Mouse (Mus musculus): ENCODE measurements at regions not wholly inside any gene's neighbourhood (a gene's known extent, or its start where the extent isn't known, plus 50 kb on each side); places are given as distances from the start of the nearest gene placed in this dataset.

- Histone ChIP-seq H3K4me1 (ENCODE audit: control insufficient read depth, insufficient read depth, low read length) (no peaks in the 10 kb centered on the region), H3K27ac (ENCODE audit: insufficient read depth, low read length) (no peak overlapping the region), H3K4me3 (ENCODE audit: insufficient read depth, low read length) (no peak overlapping the region)
- no peak for TF ChIP-seq CTCF (IDR thresholded peaks at IDR 0.05; ENCODE audit: borderline replicate concordance, insufficient read depth, low read length)
- TF ChIP-seq POLR2A (IDR thresholded peaks at IDR 0.05; ENCODE audit: low read depth, low read length): no peak
Measured at GRCm38 (mm10) chr5:106366006-106366405, 92.0 kb downstream of the Barhl2 start.

GRCm38 (mm10) chr5:106365094-106365493 lies 92.9 kb downstream of the Barhl2 start:
- Histone ChIP-seq H3K4me3 (ENCODE audit: insufficient read depth, low read length) (no peak overlapping the region), H3K27ac (ENCODE audit: insufficient read depth, low read length) (no peak overlapping the region), H3K4me1 (ENCODE audit: control insufficient read depth, insufficient read depth, low read length) (no peaks in the 10 kb centered on the region)
- TF ChIP-seq CTCF (IDR thresholded peaks at IDR 0.05; ENCODE audit: borderline replicate concordance, insufficient read depth, low read length) (no peak), POLR2A (IDR thresholded peaks at IDR 0.05; ENCODE audit: low read depth, low read length) (no peak)

DNA sequence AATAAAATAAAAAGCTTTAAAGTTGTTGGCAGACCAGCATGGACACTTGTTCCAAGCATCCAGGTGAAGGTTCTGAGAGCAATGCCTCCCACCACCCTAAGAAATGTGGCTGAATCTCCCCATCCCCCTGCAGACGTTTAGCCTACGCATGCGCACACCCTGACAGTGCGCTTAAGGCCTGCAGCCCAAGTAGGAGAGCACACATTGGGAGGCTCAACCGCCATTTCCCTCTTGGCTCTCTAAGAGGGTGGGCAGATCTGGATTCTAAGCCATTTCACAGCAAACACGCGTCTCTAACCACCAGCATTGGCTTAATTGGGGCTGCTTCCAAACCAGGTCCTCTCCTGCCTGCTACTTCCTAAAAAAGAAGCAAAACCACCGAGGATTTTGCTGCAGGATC lies 106.6 kb downstream of the Barhl2 start:
- Histone ChIP-seq H3K27ac (ENCODE audit: insufficient read depth, low read length) (no peak overlapping the region), H3K4me3 (ENCODE audit: insufficient read depth, low read length) (no peak overlapping the region), H3K4me1 (ENCODE audit: control insufficient read depth, insufficient read depth, low read length) (no peaks in the 10 kb centered on the region)
- no peak for TF ChIP-seq CTCF (IDR thresholded peaks at IDR 0.05; ENCODE audit: borderline replicate concordance, insufficient read depth, low read length)
- TF ChIP-seq POLR2A (IDR thresholded peaks at IDR 0.05; ENCODE audit: low read depth, low read length): no peak

- TF ChIP-seq POLR2A (IDR thresholded peaks at IDR 0.05; ENCODE audit: low read depth, low read length): no peak
- no peak for TF ChIP-seq CTCF (IDR thresholded peaks at IDR 0.05; ENCODE audit: borderline replicate concordance, insufficient read depth, low read length)
- H3K4me3 ChIP-seq (ENCODE audit: insufficient read depth, low read length): no peak overlapping the region
Measured at GRCm38 (mm10) chr5:106349851-106350515, 108.0 kb downstream of the Barhl2 start.

DNA sequence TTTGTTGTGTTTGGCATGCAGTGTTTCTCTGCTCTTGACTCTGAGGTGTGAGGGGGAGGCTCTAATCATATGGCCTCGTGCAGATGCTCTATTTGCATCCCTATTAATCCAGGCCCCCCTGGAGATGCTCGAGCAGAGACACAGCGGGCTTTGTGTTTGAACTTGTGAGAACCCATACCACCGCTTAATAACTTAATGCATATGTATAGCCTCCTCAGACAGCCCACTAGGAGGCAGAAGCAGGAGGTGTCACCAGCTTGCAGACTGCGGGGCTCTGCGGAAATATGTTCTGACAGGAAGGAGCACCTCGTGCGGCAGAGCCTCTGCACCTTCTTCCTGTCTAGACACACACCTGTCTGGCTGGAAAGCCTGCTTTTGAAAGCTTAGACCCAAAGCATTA lies 113.7 kb downstream of the Barhl2 start:
- no peak overlapping the region for H3K27ac ChIP-seq (ENCODE audit: insufficient read depth, low read length)
- H3K4me3 ChIP-seq (ENCODE audit: insufficient read depth, low read length): no peak overlapping the region
- TF ChIP-seq POLR2A (IDR thresholded peaks at IDR 0.05; ENCODE audit: low read depth, low read length) (no peak), CTCF (IDR thresholded peaks at IDR 0.05; ENCODE audit: borderline replicate concordance, insufficient read depth, low read length) (no peak)
- no peaks in the 10 kb centered on the region for H3K4me1 ChIP-seq (ENCODE audit: control insufficient read depth, insufficient read depth, low read length)

More at GRCm38 (mm10) chr5:106349851-106350515, 108.0 kb downstream of the Barhl2 start:
- Histone ChIP-seq H3K4me1 (ENCODE audit: control insufficient read depth, insufficient read depth, low read length) (no peaks in the 10 kb centered on the region), H3K27ac (ENCODE audit: insufficient read depth, low read length) (no peak overlapping the region)

- Histone ChIP-seq H3K27ac (ENCODE audit: insufficient read depth, low read length) (no peak overlapping the region), H3K4me1 (ENCODE audit: control insufficient read depth, insufficient read depth, low read length) (no peaks in the 10 kb centered on the region)
- TF ChIP-seq CTCF (IDR thresholded peaks at IDR 0.05; ENCODE audit: borderline replicate concordance, insufficient read depth, low read length): no peak
- no peak for TF ChIP-seq POLR2A (IDR thresholded peaks at IDR 0.05; ENCODE audit: low read depth, low read length)
Measured at GRCm38 (mm10) chr5:106343601-106344000, 114.4 kb downstream of the Barhl2 start.

DNA sequence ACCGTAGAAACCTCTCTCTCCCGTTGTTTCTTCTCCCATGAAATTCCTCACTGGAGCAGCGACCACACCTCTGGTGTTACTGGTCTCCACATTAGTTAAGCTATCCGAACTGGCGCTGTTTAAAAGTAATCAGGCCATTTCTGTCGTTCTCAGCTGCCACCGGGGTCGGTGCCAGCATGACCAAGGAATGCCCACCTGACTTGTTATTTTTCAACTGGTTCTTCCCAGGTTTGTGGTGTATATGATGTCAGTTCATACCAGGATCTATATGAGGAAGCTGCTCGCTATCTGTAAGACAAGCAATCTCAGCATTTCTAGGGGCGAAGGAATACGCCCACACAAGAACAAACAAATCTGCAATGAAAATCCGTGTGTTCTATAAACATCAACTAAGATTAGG lies 116.6 kb downstream of the Barhl2 start:
- no peak overlapping the region for H3K27ac ChIP-seq (ENCODE audit: insufficient read depth, low read length)
- no peaks in the 10 kb centered on the region for H3K4me1 ChIP-seq (ENCODE audit: control insufficient read depth, insufficient read depth, low read length)
- TF ChIP-seq POLR2A (IDR thresholded peaks at IDR 0.05; ENCODE audit: low read depth, low read length) (no peak), CTCF (IDR thresholded peaks at IDR 0.05; ENCODE audit: borderline replicate concordance, insufficient read depth, low read length) (no peak)
- no peak overlapping the region for H3K4me3 ChIP-seq (ENCODE audit: insufficient read depth, low read length)

More at GRCm38 (mm10) chr5:106343601-106344000, 114.4 kb downstream of the Barhl2 start:
- no peak overlapping the region for H3K4me3 ChIP-seq (ENCODE audit: insufficient read depth, low read length)

GRCm38 (mm10) chr5:106335639-106336038 lies 122.3 kb downstream of the Barhl2 start:
- Histone ChIP-seq H3K4me1 (ENCODE audit: control insufficient read depth, insufficient read depth, low read length) (no peaks in the 10 kb centered on the region), H3K27ac (ENCODE audit: insufficient read depth, low read length) (no peak overlapping the region), H3K4me3 (ENCODE audit: insufficient read depth, low read length) (no peak overlapping the region)
- TF ChIP-seq POLR2A (IDR thresholded peaks at IDR 0.05; ENCODE audit: low read depth, low read length): no peak
- TF ChIP-seq CTCF (IDR thresholded peaks at IDR 0.05; ENCODE audit: borderline replicate concordance, insufficient read depth, low read length): no peak

DNA sequence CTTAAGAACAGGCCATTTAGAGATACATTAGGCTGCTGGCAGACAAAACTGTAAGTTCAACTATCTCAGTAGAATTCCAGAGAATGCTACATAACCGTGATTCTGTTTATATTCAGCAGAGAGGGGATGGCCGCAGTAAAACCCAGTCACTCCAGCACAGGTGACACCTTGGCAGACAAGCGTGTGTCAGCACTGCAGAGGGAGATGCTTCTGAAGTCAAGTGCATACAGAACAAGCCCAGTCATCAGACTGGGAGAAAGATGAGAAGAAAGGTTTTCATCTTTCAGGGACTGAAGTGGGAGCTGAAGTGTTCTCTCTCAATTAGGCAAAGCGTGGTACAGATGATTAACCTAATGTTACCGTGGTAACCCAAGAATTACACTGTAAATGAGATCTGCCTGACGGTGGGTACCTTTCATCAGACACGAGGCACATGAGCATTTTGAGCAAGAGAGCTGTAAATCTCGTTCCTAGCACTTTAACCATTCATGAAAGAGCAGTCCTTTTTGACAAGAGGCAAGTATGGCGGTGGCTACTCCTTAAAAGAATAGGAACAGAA lies 130.3 kb downstream of the Barhl2 start:
- H3K4me3 ChIP-seq (ENCODE audit: insufficient read depth, low read length): no peak overlapping the region
- TF ChIP-seq POLR2A (IDR thresholded peaks at IDR 0.05; ENCODE audit: low read depth, low read length) (no peak), CTCF (IDR thresholded peaks at IDR 0.05; ENCODE audit: borderline replicate concordance, insufficient read depth, low read length) (no peak)
- H3K27ac ChIP-seq (ENCODE audit: insufficient read depth, low read length): no peak overlapping the region
- H3K4me1 ChIP-seq (ENCODE audit: control insufficient read depth, insufficient read depth, low read length): no peaks in the 10 kb centered on the region

- Histone ChIP-seq H3K27ac (ENCODE audit: insufficient read depth, low read length) (no peak overlapping the region), H3K4me3 (ENCODE audit: insufficient read depth, low read length) (no peak overlapping the region)
- TF ChIP-seq CTCF (IDR thresholded peaks at IDR 0.05; ENCODE audit: borderline replicate concordance, insufficient read depth, low read length) (no peak), POLR2A (IDR thresholded peaks at IDR 0.05; ENCODE audit: low read depth, low read length) (no peak)
Measured at GRCm38 (mm10) chr5:106322574-106323215, 135.3 kb downstream of the Barhl2 start.

More at GRCm38 (mm10) chr5:106322574-106323215, 135.3 kb downstream of the Barhl2 start:
- no peaks in the 10 kb centered on the region for H3K4me1 ChIP-seq (ENCODE audit: control insufficient read depth, insufficient read depth, low read length)

All from embryonic fibroblast, embryonic 13.5 days (primary cell).